Mouse (Mus musculus) megakaryocyte, adult 5-6 weeks (primary cell): ENCODE results near the gene Car11. TPM values are rescaled to one million over a fixed set of nuclear protein-coding genes. Genes with fewer than 3 reads are reported as not detected.

Experiments
- total RNA-seq, 2 experiments: library from RNA; stranded (forward) in 1 of 2; stranded (reverse) in 1 of 2; fragments of 153-499, 151-499 nt in 1 of 2; fragments of 221-1000, 200-1000 nt in 1 of 2; gene quantifications; 2 replicates each; pipeline versions ENCODE4 v1.2.3 to v1.2.4; 2015 to 2017

Car11 gene
- total RNA-seq, 2 experiments from 2014 or later = not detected

Other genes with a start within 250 kb of the Car11 start
Only the 30 nearest of the 34 such genes appear.
- gene Tulp2, start 218.0 kb upstream of the Car11 start, total RNA-seq (2015) = not detected in 2 replicates
- gene Tulp2, start 218.0 kb upstream of the Car11 start, total RNA-seq (2017) = not detected in 2 replicates
- not detected in 2 replicates for gene Gm45808, start 213.0 kb upstream of the Car11 start, total RNA-seq (2015)
- gene Gm45808, start 213.0 kb upstream of the Car11 start, total RNA-seq (2017) = 0.61 TPM in 1 of 2 replicates, not detected in the other
- gene Dhdh, start 211.0 kb upstream of the Car11 start, total RNA-seq (2015) = 15.5 and 18.3 TPM in 2 replicates
- gene Dhdh, start 211.0 kb upstream of the Car11 start, total RNA-seq (2017) = 14.2 and 16.0 TPM in 2 replicates
- gene Nucb1, start 189.4 kb upstream of the Car11 start, total RNA-seq (2015) = 54.9 and 59.1 TPM in 2 replicates
- gene Nucb1, start 189.4 kb upstream of the Car11 start, total RNA-seq (2017) = 178 and 199 TPM in 2 replicates
- 29.2 and 39.1 TPM in 2 replicates for gene Ppp1r15a, start 173.6 kb upstream of the Car11 start, total RNA-seq (2015)
- gene Ppp1r15a, start 173.6 kb upstream of the Car11 start, total RNA-seq (2017) = 50.0 and 64.7 TPM in 2 replicates
- gene Plekha4, start 173.5 kb upstream of the Car11 start, total RNA-seq (2015) = not detected in 2 replicates
- gene Plekha4, start 173.5 kb upstream of the Car11 start, total RNA-seq (2017) = 0.24 TPM in 1 of 2 replicates, not detected in the other
- 0.25 TPM in 1 of 2 replicates, not detected in the other for gene Hsd17b14, start 144.9 kb upstream of the Car11 start, total RNA-seq (2015)
- not detected in 2 replicates for gene Hsd17b14, start 144.9 kb upstream of the Car11 start, total RNA-seq (2017)
- 24.6 and 26.6 TPM in 2 replicates for gene Bcat2, start 129.7 kb upstream of the Car11 start, total RNA-seq (2015)
- gene Bcat2, start 129.7 kb upstream of the Car11 start, total RNA-seq (2017) = 16.7 and 24.1 TPM in 2 replicates
- not detected in 2 replicates for gene Fgf21, start 84.4 kb upstream of the Car11 start, total RNA-seq (2015)
- not detected in 2 replicates for gene Fgf21, start 84.4 kb upstream of the Car11 start, total RNA-seq (2017)
- not detected in 2 replicates for gene Fut1, start 82.6 kb upstream of the Car11 start, total RNA-seq (2015)
- not detected in 2 replicates for gene Fut1, start 82.6 kb upstream of the Car11 start, total RNA-seq (2017)
- gene Izumo1, start 78.0 kb upstream of the Car11 start, total RNA-seq (2015) = not detected in 2 replicates
- 0.22 TPM in 1 of 2 replicates, not detected in the other for gene Izumo1, start 78.0 kb upstream of the Car11 start, total RNA-seq (2017)
- 0.20 TPM in 1 of 2 replicates, not detected in the other for gene Rasip1, start 72.4 kb upstream of the Car11 start, total RNA-seq (2015)
- gene Rasip1, start 72.4 kb upstream of the Car11 start, total RNA-seq (2017) = 0.29 TPM in 1 of 2 replicates, not detected in the other
- gene Mamstr, start 59.9 kb upstream of the Car11 start, total RNA-seq (2015) = not detected in 2 replicates
- gene Mamstr, start 59.9 kb upstream of the Car11 start, total RNA-seq (2017) = 0.53 TPM in 1 of 2 replicates, not detected in the other
- gene Fut2, start 33.4 kb upstream of the Car11 start, total RNA-seq (2015) = not detected in 2 replicates
- not detected in 2 replicates for gene Fut2, start 33.4 kb upstream of the Car11 start, total RNA-seq (2017)
- gene Ntn5, start 15.8 kb upstream of the Car11 start, total RNA-seq (2015) = not detected in 2 replicates
- not detected in 2 replicates for gene Ntn5, start 15.8 kb upstream of the Car11 start, total RNA-seq (2017)
- not detected in 2 replicates for gene Sec1, start 5.4 kb upstream of the Car11 start, total RNA-seq (2015)
- gene Sec1, start 5.4 kb upstream of the Car11 start, total RNA-seq (2017) = not detected in 2 replicates
- 3.3 and 4.1 TPM in 2 replicates for gene Dbp, start 5.2 kb downstream of the Car11 start, total RNA-seq (2015)
- 3.9 and 5.9 TPM in 2 replicates for gene Dbp, start 5.2 kb downstream of the Car11 start, total RNA-seq (2017)
- gene Rpl18, start 15.6 kb downstream of the Car11 start, total RNA-seq (2015) = 1,249 and 1,272 TPM in 2 replicates
- 1,058 and 1,261 TPM in 2 replicates for gene Rpl18, start 15.6 kb downstream of the Car11 start, total RNA-seq (2017)
- gene Sphk2, start 18.2 kb downstream of the Car11 start, total RNA-seq (2015) = 14.6 and 21.2 TPM in 2 replicates
- 13.7 and 15.7 TPM in 2 replicates for gene Sphk2, start 18.2 kb downstream of the Car11 start, total RNA-seq (2017)
- 0.18 and 0.29 TPM in 2 replicates for gene Fam83e, start 21.4 kb downstream of the Car11 start, total RNA-seq (2015)
- 0.12 and 0.22 TPM in 2 replicates for gene Fam83e, start 21.4 kb downstream of the Car11 start, total RNA-seq (2017)
- gene Spaca4, start 26.0 kb downstream of the Car11 start, total RNA-seq (2015) = not detected in 2 replicates
- not detected in 2 replicates for gene Spaca4, start 26.0 kb downstream of the Car11 start, total RNA-seq (2017)
- 0.09 TPM in 1 of 2 replicates, not detected in the other for gene Lmtk3, start 83.9 kb downstream of the Car11 start, total RNA-seq (2015)
- gene Lmtk3, start 83.9 kb downstream of the Car11 start, total RNA-seq (2017) = not detected in 2 replicates
- not detected in 2 replicates for gene Sult2b1, start 84.8 kb downstream of the Car11 start, total RNA-seq (2015)
- not detected in 2 replicates for gene Sult2b1, start 84.8 kb downstream of the Car11 start, total RNA-seq (2017)
- gene Cyth2, start 114.7 kb downstream of the Car11 start, total RNA-seq (2015) = 23.9 and 28.1 TPM in 2 replicates
- gene Cyth2, start 114.7 kb downstream of the Car11 start, total RNA-seq (2017) = 41.4 and 44.2 TPM in 2 replicates
- not detected in 2 replicates for gene Kcnj14, start 124.9 kb downstream of the Car11 start, total RNA-seq (2015)
- gene Kcnj14, start 124.9 kb downstream of the Car11 start, total RNA-seq (2017) = 0.16 TPM in 1 of 2 replicates, not detected in the other
- gene Grwd1, start 131.1 kb downstream of the Car11 start, total RNA-seq (2015) = 3.5 and 6.5 TPM in 2 replicates
- 2.6 and 3.9 TPM in 2 replicates for gene Grwd1, start 131.1 kb downstream of the Car11 start, total RNA-seq (2017)
- gene Kdelr1, start 172.9 kb downstream of the Car11 start, total RNA-seq (2015) = 144 and 148 TPM in 2 replicates
- 70.0 and 72.5 TPM in 2 replicates for gene Kdelr1, start 172.9 kb downstream of the Car11 start, total RNA-seq (2017)
- 0.14 and 0.16 TPM in 2 replicates for gene Grin2d, start 178.5 kb downstream of the Car11 start, total RNA-seq (2015)
- 0.04 and 0.07 TPM in 2 replicates for gene Grin2d, start 178.5 kb downstream of the Car11 start, total RNA-seq (2017)
- gene Syngr4, start 196.9 kb downstream of the Car11 start, total RNA-seq (2015) = 1.2 and 1.4 TPM in 2 replicates
- not detected in 2 replicates for gene Syngr4, start 196.9 kb downstream of the Car11 start, total RNA-seq (2017)
- 1.9 and 8.0 TPM in 2 replicates for gene Tmem143, start 197.1 kb downstream of the Car11 start, total RNA-seq (2015)
- gene Tmem143, start 197.1 kb downstream of the Car11 start, total RNA-seq (2017) = 5.8 TPM in 2 replicates